Comparison of ENCODE assay signal across 8 mouse cellular contexts in the genomic region with DNA sequence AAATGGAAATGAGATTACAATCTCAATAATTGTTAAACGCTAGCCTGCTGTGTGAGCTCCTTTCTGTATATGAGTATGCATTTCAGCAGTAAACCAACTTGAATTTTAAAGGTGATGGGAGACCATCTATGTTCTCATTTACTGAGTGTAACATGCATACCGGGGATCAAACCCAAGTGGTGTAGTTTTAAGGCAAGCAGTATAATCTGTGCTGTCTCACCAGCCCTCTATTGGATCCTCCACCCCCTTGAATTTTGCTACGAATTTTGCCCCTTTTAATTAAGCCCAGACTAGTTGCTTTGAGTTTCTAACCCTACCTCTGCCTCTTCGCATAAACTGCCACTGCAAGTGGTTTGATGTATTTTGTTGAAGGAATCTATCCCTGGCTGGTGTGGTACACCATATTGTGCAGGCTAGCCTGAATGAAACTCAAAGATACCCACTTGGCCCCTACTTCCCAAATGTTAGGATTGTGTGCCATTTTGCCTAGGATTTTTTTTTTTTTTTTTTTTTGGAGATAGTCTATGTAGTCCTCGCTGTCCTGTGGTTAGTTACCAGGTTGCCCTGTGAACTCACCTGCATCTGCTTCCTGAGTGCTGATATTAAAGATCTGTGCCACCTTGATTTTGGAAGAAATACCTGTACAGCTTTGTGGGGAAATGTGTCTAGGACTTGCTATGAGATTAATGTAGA. TPM values are rescaled to one million over a fixed set of nuclear protein-coding genes. Genes with fewer than 3 reads are reported as not detected.
DNase-seq lines count a peak whose midpoint lies in the region; ATAC-seq and TF ChIP-seq lines count a peak whose summit lies in the region.

No protein-coding gene starts in this region.

- dilution Hi-C loops in CH12.LX (cut with MboI; ENCODE audit: extremely low pct_ligation_motif_present, extremely low pct_unique_long_range_greater_than_20kb, low sequenced_read_pairs), result no loop called here

- DNase-seq in heart, postnatal 14 days, result no peak
- no peak for DNase-seq in CH12.LX (ENCODE audit: extremely low read depth)
- DNase-seq in kidney, postnatal 14 days, result no peak
- DNase-seq in cerebellum, postnatal 14 days, result no peak

- peak overlapping the region; percentile 63 for H3K4me3 ChIP-seq in heart, embryonic 12.5 days
- H3K4me3 ChIP-seq in CH12.LX (replicated peaks in 1 of 3; ENCODE audit: low read depth in 2 of 3, low read length in 2 of 3, poor library complexity in 1 of 3), result peak overlapping the region; percentile 33 to 84 (median 56)
- H3K4me3 ChIP-seq in forebrain, embryonic 15.5 days, result peak overlapping the region; percentile 53
- peak overlapping the region; percentile 67 for H3K4me3 ChIP-seq in liver, embryonic 16.5 days (ENCODE audit: low read depth, low read length)

- no peak for TF ChIP-seq CTCF in CH12.LX (conservative IDR thresholded peaks at IDR 0.05 in 1 of 2, IDR thresholded peaks at IDR 0.05 in 1 of 2; ENCODE audit: low read depth in 2 of 2, low read length in 2 of 2)

- no peak for ATAC-seq in heart, embryonic 12.5 days (ENCODE audit: insufficient number of reproducible peaks, low FRiP score)
- no peak for ATAC-seq in forebrain, embryonic 15.5 days (replicated peaks)
- ATAC-seq in liver, embryonic 16.5 days (ENCODE audit: low read depth), result no peak
- ATAC-seq in inflammation-experienced regulatory T-cells, adult 6 months, result no peak

- intact Hi-C loops in heart, postnatal 14 days (cut with DNase I), result loop anchor here (2.0 to 5.0 kb wide), 2 partner anchors 20 to 97 kb away; a partner anchor contains a TSS

- 79% methylated on average over 5 of the region's 5 CpGs for WGBS in heart, embryonic 12.5 days
- 75% methylated on average over 5 of the region's 5 CpGs for WGBS in forebrain, embryonic 15.5 days
- 66% methylated on average over 5 of the region's 5 CpGs for WGBS in liver, embryonic 16.5 days (ENCODE audit: insufficient replicate concordance)

- peaks cover 23% of the 10 kb centered on the region for H3K36me3 ChIP-seq in heart, embryonic 12.5 days
- H3K36me3 ChIP-seq in CH12.LX (replicated peaks in 1 of 2; ENCODE audit: control insufficient read depth in 1 of 2, insufficient read depth in 1 of 2, low read length in 1 of 2), result peaks cover 18 to 24% of the 10 kb centered on the region in 2 experiments
- H3K36me3 ChIP-seq in forebrain, embryonic 15.5 days, result peaks cover 19% of the 10 kb centered on the region
- peaks cover 26% of the 10 kb centered on the region for H3K36me3 ChIP-seq in liver, embryonic 16.5 days (ENCODE audit: control insufficient read depth, insufficient read depth)

- H3K4me1 ChIP-seq in heart, embryonic 12.5 days (replicated peaks), result peaks cover 32% of the 10 kb centered on the region
- peaks cover 6 to 37% of the 10 kb centered on the region in 2 experiments; a peak in 3 of 4 replicates for H3K4me1 ChIP-seq in CH12.LX (ENCODE audit: control insufficient read depth in 1 of 2, insufficient read depth in 2 of 2)
- peaks cover 40% of the 10 kb centered on the region for H3K4me1 ChIP-seq in forebrain, embryonic 15.5 days
- peaks cover 28% of the 10 kb centered on the region for H3K4me1 ChIP-seq in liver, embryonic 16.5 days (ENCODE audit: control insufficient read depth, low read depth, low read length)

- H3K9ac ChIP-seq in heart, embryonic 12.5 days, result peak overlapping the region; percentile 75
- H3K9ac ChIP-seq in CH12.LX (ENCODE audit: insufficient read depth, low read depth), result peak overlapping the region; percentile 89
- H3K9ac ChIP-seq in forebrain, embryonic 15.5 days (replicated peaks), result peak overlapping the region; percentile 54
- H3K9ac ChIP-seq in liver, embryonic 16.5 days (ENCODE audit: low read depth, low read length), result no peak overlapping the region

- no peak for TF ChIP-seq EP300 in CH12.LX (IDR thresholded peaks at IDR 0.05; ENCODE audit: low read length)

- H3K79me2 ChIP-seq in CH12.LX (replicated peaks; ENCODE audit: control insufficient read depth, extremely low read depth, insufficient read depth, poor library complexity, severe bottlenecking), result peaks cover 31% of the 10 kb centered on the region

- H3K4me2 ChIP-seq in heart, embryonic 12.5 days, result peak overlapping the region; percentile 89
- peak overlapping the region; percentile 99 for H3K4me2 ChIP-seq in CH12.LX (ENCODE audit: insufficient read depth, low read depth, poor library complexity, severe bottlenecking)
- peak overlapping the region; percentile 96 for H3K4me2 ChIP-seq in forebrain, embryonic 15.5 days (replicated peaks)
- H3K4me2 ChIP-seq in liver, embryonic 16.5 days (ENCODE audit: low read depth, low read length), result peak overlapping the region; percentile 84

- H3K27ac ChIP-seq in heart, embryonic 12.5 days (ENCODE audit: poor library complexity, severe bottlenecking), result no peak overlapping the region
- no peak overlapping the region for H3K27ac ChIP-seq in CH12.LX (ENCODE audit: insufficient read depth, low read depth)
- H3K27ac ChIP-seq in forebrain, embryonic 15.5 days (replicated peaks), result no peak overlapping the region
- 0 out of 2 replicates have a peak overlapping the region, but pooled peaks have one; percentile 18 for H3K27ac ChIP-seq in liver, embryonic 16.5 days (ENCODE audit: low read length)

- in situ Hi-C loops in CH12.LX (cut with MboI; ENCODE audit: low pct_ligation_motif_present, low pct_unique_long_range_greater_than_20kb, low sequenced_read_pairs), result no loop called here

- H3K27me3 ChIP-seq in heart, embryonic 12.5 days (replicated peaks), result no peaks in the 10 kb centered on the region
- no peaks in the 10 kb centered on the region for H3K27me3 ChIP-seq in CH12.LX (replicated peaks)
- H3K27me3 ChIP-seq in forebrain, embryonic 15.5 days, result no peaks in the 10 kb centered on the region
- no peaks in the 10 kb centered on the region for H3K27me3 ChIP-seq in liver, embryonic 16.5 days (ENCODE audit: control insufficient read depth, insufficient read depth, low read depth, low read length)

- H3K9me3 ChIP-seq in heart, embryonic 12.5 days (replicated peaks), result no peaks in the 10 kb centered on the region
- no peaks in the 10 kb centered on the region for H3K9me3 ChIP-seq in CH12.LX (replicated peaks; ENCODE audit: low read length)
- H3K9me3 ChIP-seq in forebrain, embryonic 15.5 days, result no peaks in the 10 kb centered on the region
- no peaks in the 10 kb centered on the region for H3K9me3 ChIP-seq in liver, embryonic 16.5 days (replicated peaks; ENCODE audit: control insufficient read depth, low read length)

- no peak for TF ChIP-seq RAD21 in CH12.LX (IDR thresholded peaks at IDR 0.05; ENCODE audit: low read depth, low read length)

- no peak; the same call in none of the 2 replicates for TF ChIP-seq POLR2A in CH12.LX (IDR thresholded peaks at IDR 0.05; ENCODE audit: low read depth, low read length)

TF ChIP-seq in CH12.LX, 34 proteins besides CTCF, POLR2A, EP300 and RAD21 (continues in another document):
- TF ChIP-seq SIN3A (IDR thresholded peaks at IDR 0.05; ENCODE audit: low read length) (peak; percentile 57), ZC3H11A (IDR thresholded peaks at IDR 0.05; ENCODE audit: low read depth, low read length) (no peak), MAZ (IDR thresholded peaks at IDR 0.05; ENCODE audit: low read depth, low read length) (no peak), IRF4 (IDR thresholded peaks at IDR 0.05; ENCODE audit: low read depth, low read length) (no peak), ETS1 (conservative IDR thresholded peaks at IDR 0.05; ENCODE audit: low read depth, low read length) (0 out of 2 replicates have a peak, but pooled peaks have one; percentile 9), SMC3 (IDR thresholded peaks at IDR 0.05; ENCODE audit: low read depth, low read length) (peak; percentile 18; the same call in 1 of the 2 replicates), GABPA (IDR thresholded peaks at IDR 0.05; ENCODE audit: insufficient replicate concordance, low read depth, low read length) (no peak), JUN (IDR thresholded peaks at IDR 0.05; ENCODE audit: insufficient read depth, low read depth, low read length) (no peak), E2F4 (IDR thresholded peaks at IDR 0.05; ENCODE audit: insufficient replicate concordance, low read depth, low read length) (no peak), PAX5 (IDR thresholded peaks at IDR 0.05; ENCODE audit: low read length) (no peak), CHD2 (IDR thresholded peaks at IDR 0.05; ENCODE audit: low read length) (peak; percentile 42; the same call in 1 of the 2 replicates), USF1 (IDR thresholded peaks at IDR 0.05; ENCODE audit: low read depth, low read length) (no peak)

RNA-seq across cellular contexts. Expression of a gene that starts 3.3 kb away (rescaled TPM):
- polyA plus RNA-seq in heart, embryonic 12.5 days (2016; fragmentation: Nextera tagmentation; extraction: Ambion mirVana), result 2,594 and 2,627 TPM in 2 replicates
- total RNA-seq in heart, postnatal 14 days (2021), result 100 to 1,000 TPM; 658 to 665 TPM
- total RNA-seq in CH12.LX (2012; rRNA removed) (2,030 and 2,098 TPM in 2 replicates), CH12.LX (2014; rRNA removed) (929 and 1,092 TPM in 2 replicates)
- polyA plus RNA-seq in CH12.LX (2012; ENCODE audit: insufficient read length, low read depth), result 1,487 and 1,562 TPM in 2 replicates
- 4,659 and 4,677 TPM in 2 replicates for polyA plus RNA-seq in forebrain, embryonic 15.5 days (2015; fragmentation: Nextera tagmentation; extraction: Ambion mirVana)
- 1,628 and 1,645 TPM in 2 replicates for polyA plus RNA-seq in liver, embryonic 16.5 days (2015; fragmentation: Nextera tagmentation; extraction: Ambion mirVana)
- 1,000 to 10,000 TPM; 5,207 to 7,023 (median 5,768) TPM for polyA plus RNA-seq in inflammation-experienced regulatory T-cells, adult 6 months (2017; shearing (Covaris generic))

RNA-seq across cellular contexts. Expression of a gene that starts 15.2 kb away (rescaled TPM):
- 19.7 and 22.1 TPM in 2 replicates for polyA plus RNA-seq in heart, embryonic 12.5 days (2016; fragmentation: Nextera tagmentation; extraction: Ambion mirVana)
- total RNA-seq in heart, postnatal 14 days (2021), result 10 to 100 TPM; 16.8 to 20.0 TPM
- total RNA-seq in CH12.LX (2012; rRNA removed) (98.8 and 107 TPM in 2 replicates), CH12.LX (2014; rRNA removed) (24.1 and 24.4 TPM in 2 replicates)
- polyA plus RNA-seq in CH12.LX (2012; ENCODE audit: insufficient read length, low read depth), result 24.9 and 33.6 TPM in 2 replicates
- polyA plus RNA-seq in forebrain, embryonic 15.5 days (2015; fragmentation: Nextera tagmentation; extraction: Ambion mirVana), result 94.2 and 99.8 TPM in 2 replicates
- 4.5 and 7.2 TPM in 2 replicates for polyA plus RNA-seq in liver, embryonic 16.5 days (2015; fragmentation: Nextera tagmentation; extraction: Ambion mirVana)
- polyA plus RNA-seq in inflammation-experienced regulatory T-cells, adult 6 months (2017; shearing (Covaris generic)), result 1 to 10 TPM in 1 of 3 experiments, under 1 TPM in 1, not detected in 1; 0.40 to 2.0 TPM

RNA-seq across cellular contexts. Expression of a gene that starts 20.0 kb away (rescaled TPM):
- 4.3 and 4.6 TPM in 2 replicates for polyA plus RNA-seq in heart, embryonic 12.5 days (2016; fragmentation: Nextera tagmentation; extraction: Ambion mirVana)
- total RNA-seq in heart, postnatal 14 days (2021), result 1 to 10 TPM; 3.4 to 4.5 TPM
- total RNA-seq in CH12.LX (2012; rRNA removed) (58.7 and 59.3 TPM in 2 replicates), CH12.LX (2014; rRNA removed) (36.0 and 39.2 TPM in 2 replicates)
- polyA plus RNA-seq in CH12.LX (2012; ENCODE audit: insufficient read length, low read depth), result 42.3 and 46.2 TPM in 2 replicates
- 17.1 and 19.8 TPM in 2 replicates for polyA plus RNA-seq in forebrain, embryonic 15.5 days (2015; fragmentation: Nextera tagmentation; extraction: Ambion mirVana)
- 5.0 and 5.7 TPM in 2 replicates for polyA plus RNA-seq in liver, embryonic 16.5 days (2015; fragmentation: Nextera tagmentation; extraction: Ambion mirVana)
- polyA plus RNA-seq in inflammation-experienced regulatory T-cells, adult 6 months (2017; shearing (Covaris generic)), result 100 to 1,000 TPM in 1 of 3 experiments, 10 to 100 TPM in 2; 73.0 to 108 (median 73.7) TPM
